Mouse (Mus musculus) adrenal gland, postnatal 36 days (tissue): ENCODE measurements around the gene Vgf. TPM values are rescaled to one million over a fixed set of nuclear protein-coding genes. Genes with fewer than 3 reads are reported as not detected.

Source experiments
- DNase-seq, 2 experiments: peaks; one replicate each; pipeline ENCODE4 v3.0.0; 2021; ENCODE audit warnings: mixed read lengths in 1 of 2
- microRNA-seq: library from miRNA; unstranded; fragments of <30 nt; microRNA quantifications from one replicate; pipeline ENCODE4 v1.2.0, GENCODE M21; 2021
- total RNA-seq, 2 experiments: library from RNA; stranded (reverse); gene quantifications; 2 replicates each; pipeline ENCODE4 v1.2.3; 2021

The Vgf gene
- total RNA-seq, 2 experiments from 2014 or later, result 8.8 to 71.5 TPM

DNA sequence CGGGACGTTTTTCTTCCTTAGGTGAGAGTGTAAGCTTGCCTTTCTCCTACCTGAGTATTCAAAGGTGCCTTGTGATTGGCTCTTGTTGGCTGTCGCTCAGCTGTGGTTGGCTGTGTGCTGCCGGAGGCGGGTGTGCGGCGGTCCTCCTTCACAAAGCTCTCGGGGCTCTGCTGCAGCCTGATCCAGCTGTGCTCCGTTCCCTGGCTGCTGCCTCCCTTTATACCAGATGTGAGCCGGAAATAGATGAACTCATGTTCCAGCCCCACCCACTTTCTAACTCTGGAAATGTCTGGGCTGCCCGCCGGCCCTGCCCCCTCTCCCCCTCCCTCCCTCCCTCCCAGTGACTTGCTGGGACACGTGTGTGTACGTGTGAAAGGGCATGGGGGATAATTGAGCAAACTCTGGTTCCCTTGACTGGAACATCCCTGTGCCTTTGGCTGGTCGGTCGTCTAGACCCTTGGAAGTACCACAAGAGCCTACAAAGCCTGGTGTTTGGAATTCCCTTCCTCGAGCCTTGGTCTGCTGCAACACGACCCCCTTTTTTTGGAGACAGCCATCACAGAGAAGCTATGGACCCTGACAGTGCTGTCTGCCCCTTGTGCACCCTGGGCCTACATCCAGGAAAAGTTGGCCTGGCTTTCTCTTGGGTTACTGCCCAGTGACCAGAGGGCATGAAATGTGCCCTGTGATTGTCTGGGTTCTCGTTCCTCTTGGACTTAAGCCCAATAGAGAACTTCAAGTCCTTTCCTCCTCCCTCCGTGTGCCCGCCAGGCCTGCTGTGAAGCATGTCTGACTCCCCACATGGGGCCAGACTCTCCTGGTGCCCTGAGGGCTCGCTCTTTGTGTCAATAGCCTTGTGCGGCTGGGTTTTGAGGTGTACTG is 46.1 kb downstream of the Vgf start, which contains the start of gene Serpine1:
Gene Serpine1 (minus strand): TSS at position 190 of the 882 bp plus-strand sequence.
- DNase-seq, result peak; percentile 76 to 77

DNA sequence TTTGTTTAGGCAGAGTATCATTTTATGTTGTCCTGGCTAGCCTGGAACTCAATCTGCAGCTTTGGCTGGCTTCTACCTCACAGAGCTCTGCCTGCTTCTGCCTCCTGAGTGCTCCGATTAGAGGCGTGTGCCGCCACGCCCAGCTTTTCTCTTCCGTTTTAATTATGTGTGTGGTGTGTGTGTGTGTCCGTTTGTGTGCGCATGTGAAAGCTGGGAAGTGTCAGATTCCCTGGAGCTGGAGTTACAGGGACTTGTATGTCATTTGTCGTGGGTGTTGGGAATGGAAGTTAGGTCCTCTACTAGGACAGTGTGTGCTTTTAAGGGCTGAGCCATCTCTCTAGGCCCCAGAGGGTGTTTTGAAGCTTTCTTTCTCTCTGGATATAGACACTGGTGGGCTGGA is 46.9 kb downstream of the Vgf start:
- DNase-seq, result no peak

DNA sequence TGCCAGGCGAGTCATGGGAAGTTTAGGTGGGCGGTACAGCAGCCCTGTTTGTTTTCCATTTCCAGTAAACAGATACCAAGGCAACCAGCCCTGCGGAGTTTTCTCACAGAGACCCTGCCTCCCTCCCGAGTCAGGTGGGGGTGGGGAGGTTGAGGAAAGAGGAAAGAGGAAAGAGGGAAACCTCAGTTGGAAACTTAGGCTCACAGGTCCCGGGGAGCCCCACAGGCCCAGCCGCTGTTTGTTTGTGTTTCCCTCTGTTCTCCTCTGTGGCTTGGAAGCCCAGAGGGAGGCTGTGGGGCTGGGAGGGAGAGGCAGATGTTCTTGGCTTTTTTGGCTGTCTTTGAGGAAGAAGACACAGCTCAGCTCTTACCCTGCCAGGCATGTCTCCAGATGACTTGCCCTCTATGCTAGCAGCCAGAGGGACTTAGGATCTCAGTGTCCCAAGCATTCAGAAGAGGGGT is 48.0 kb downstream of the Vgf start:
- DNase-seq, result no peak

DNA sequence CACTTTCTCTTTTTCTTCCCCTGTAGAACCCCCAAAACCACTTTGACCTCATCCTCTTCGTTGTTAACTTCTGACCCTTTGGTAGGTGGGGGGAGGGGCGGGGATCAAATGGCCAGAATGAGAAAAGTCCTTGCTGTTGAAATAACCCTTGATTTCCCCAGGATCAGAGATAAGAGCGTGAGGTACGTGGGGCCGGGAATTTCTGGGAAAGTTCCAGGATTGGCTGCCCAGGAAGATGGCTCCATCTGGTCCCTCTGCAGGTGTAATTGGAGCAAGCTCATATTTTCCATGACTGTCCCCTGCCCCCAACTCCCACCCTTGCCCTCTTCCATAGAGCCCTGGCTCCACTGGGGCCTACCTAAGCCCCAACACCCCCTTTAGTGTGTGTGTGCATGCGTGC is 49.5 kb downstream of the Vgf start:
- no peak for DNase-seq

DNA sequence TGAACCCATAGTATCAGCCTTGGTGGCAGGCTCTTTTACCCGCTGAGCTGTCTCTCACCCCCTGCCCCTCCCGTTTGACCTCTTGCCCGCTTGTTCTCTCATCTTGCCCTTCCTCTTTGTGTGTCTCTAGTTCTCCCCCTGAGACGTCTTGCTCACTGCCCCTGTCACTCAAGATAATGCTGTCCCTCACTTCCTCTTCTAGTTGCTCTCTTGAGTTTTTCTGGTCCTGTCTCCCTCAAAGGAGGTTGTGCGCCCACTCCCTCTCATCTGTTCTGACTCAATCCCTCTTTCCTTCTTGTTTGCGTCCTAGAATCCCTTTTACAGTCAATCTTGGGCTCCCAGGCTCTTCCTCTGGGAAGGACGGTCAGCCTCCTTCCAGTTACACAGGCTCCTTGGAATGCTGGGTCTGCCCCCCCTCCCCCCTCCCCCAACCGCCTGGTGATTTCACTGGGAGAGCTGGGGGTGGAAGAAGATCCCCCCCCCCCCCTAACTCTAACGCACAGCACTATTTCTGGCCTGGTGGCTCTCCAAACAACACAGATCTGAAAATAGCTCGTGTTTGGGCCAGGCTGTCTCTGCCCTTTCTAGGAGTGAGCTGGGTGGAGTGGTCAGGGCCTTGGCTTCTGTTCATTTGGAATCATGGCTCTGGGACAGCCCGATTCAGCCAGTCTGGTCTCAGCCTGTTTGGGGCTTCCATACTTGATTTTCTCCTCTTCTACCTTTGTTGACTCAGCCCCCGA is 50.2 kb downstream of the Vgf start:
- DNase-seq, result peak in 1 of 2 experiments; percentile 32

DNA sequence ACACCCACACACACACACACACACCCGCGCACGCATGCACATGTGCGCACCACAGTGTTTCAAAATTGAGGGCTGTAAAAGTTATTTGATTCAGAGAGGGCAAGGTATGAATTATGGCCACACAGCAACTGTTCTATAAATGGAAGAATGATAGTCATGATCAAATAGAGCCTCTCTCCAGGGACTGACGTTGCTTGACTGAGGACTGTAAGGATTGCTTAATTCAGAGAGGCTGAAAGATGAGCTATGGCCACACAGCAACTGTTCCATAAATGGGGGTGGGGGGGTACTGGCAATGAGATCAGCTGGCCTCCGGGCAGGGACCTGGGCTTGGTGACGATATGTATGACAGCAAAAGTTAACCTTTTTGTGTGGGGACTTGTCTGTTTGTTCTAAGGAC is 51.0 kb downstream of the Vgf start:
- DNase-seq, result no peak

DNA sequence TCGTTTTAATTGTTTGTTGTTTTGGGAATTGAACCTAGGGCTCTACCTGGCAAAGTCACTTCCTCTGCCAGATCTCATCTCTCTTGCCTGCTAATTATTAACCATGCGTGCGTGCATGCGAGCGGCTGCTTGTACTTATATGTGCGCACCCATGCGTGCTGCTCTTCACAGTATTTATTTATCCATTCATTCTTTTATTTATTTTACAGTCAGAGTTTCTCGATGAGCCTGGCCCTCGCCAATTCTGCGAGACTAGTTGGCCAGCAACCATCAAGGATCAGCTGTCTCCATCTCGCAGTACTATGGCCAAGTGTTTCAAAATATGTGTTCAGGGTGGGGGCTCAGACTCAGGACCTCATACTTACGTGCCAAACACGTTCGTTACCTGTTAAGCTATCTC is 51.8 kb downstream of the Vgf start:
- no peak for DNase-seq

DNA sequence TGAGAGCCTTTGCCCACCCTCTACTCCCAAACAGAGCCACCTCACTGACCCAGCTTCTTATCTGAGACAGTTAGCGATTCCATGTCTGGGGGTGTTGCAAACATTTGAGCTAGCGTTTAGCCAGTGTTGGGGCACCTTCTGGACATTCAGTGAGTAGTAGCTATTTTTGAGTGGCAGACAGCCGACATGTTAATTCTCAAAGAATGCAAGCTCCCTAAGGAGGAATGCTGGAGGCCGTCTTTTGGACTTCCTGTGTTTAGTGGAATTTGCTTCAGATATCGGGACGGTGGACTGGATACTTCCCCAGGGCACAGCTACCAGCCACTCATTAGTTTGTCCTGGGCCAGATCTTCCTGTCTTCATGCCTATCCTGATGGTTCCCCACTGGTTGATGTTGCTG is 52.4 kb downstream of the Vgf start:
- no peak for DNase-seq

DNA sequence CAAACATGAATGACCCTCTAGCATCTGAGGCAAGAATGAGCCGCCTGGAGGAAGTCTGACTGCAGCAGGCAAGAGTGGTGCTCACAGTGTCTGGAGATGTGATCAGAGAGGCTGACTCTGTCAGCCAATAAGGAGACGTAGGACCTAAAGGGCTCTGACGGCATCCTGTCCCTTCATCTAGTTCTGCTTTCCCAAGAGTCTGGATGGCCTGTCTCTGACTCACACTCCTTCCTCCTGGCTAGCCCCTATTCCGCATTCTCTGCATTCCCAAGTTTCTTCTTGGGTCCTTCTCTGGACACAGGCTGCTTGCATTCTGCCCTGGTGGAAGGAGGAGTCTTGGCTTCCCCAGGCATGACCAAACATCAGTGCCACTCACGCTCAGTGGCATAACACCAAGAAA is 53.7 kb downstream of the Vgf start:
- DNase-seq, result peak in 1 of 2 experiments; percentile 21

Small RNAs within 50 kb of the gene (microRNA-seq; reads per million reads assigned to microRNA genes)
- 30.4 reads per million, percentile 38 among the genes with 10 or more reads in this experiment for gene Mir702

Other genes with a start within 250 kb of the Vgf start
- under 1 TPM; 0.26 to 0.43 TPM for gene Col26a1, start 143.2 kb upstream of the Vgf start, total RNA-seq
- 10 to 100 TPM; 31.9 to 39.4 TPM for gene Ift22, start 118.2 kb upstream of the Vgf start, total RNA-seq
- gene Fis1, start 73.1 kb upstream of the Vgf start, total RNA-seq, result 100 to 1,000 TPM; 200 to 208 TPM
- gene Cldn15, start 59.8 kb upstream of the Vgf start, total RNA-seq, result 10 to 100 TPM; 11.3 to 15.9 TPM
- gene Plod3, start 39.4 kb upstream of the Vgf start, total RNA-seq, result 10 to 100 TPM; 67.5 to 78.8 TPM
- gene Znhit1, start 38.4 kb upstream of the Vgf start, total RNA-seq, result 10 to 100 TPM; 84.0 to 97.9 TPM
- 10 to 100 TPM; 91.3 to 93.7 TPM for gene Ap1s1, start 19.7 kb downstream of the Vgf start, total RNA-seq
- 10 to 100 TPM in 1 of 2 experiments, 1 to 10 TPM in 1; 3.5 to 11.2 TPM for gene Serpine1, start 45.9 kb downstream of the Vgf start, total RNA-seq
- gene Trim56, start 89.8 kb downstream of the Vgf start, total RNA-seq, result 10 to 100 TPM; 40.9 to 44.8 TPM
- gene Muc3, start 122.9 kb downstream of the Vgf start, total RNA-seq, result not detected
- gene Muc3a, start 186.0 kb downstream of the Vgf start, total RNA-seq, result under 1 TPM in 1 of 2 experiments, not detected in 1; 0.17 TPM